Mouse (Mus musculus) G1E (cell line): Measurements from ENCODE around the gene Gon4l.

ENCODE experiments used
- CTCF ChIP-seq: IDR thresholded peaks from 2 replicates; pipeline ENCODE4 v1.5.1; 2012; ENCODE audit warnings: low read depth, low read length, inconsistent platforms, mixed read lengths
- GATA1 ChIP-seq: IDR thresholded peaks from 2 replicates; pipeline ENCODE4 v1.6.1; 2012; ENCODE audit warnings: borderline replicate concordance, low read length, inconsistent platforms, mixed read lengths
- GATA2 ChIP-seq: IDR thresholded peaks from 2 replicates; pipeline ENCODE4 v1.6.1; 2012; ENCODE audit warnings: low read depth, low read length, inconsistent platforms, borderline replicate concordance
- POLR2AphosphoS5 ChIP-seq: IDR thresholded peaks from 2 replicates; pipeline ENCODE4 v1.6.1; 2012; ENCODE audit warnings: low read depth, low read length, inconsistent platforms; ENCODE audit not compliant: insufficient replicate concordance
- TAL1 ChIP-seq: conservative IDR thresholded peaks from 2 replicates; pipeline ENCODE4 v1.6.1; 2012; ENCODE audit warnings: low read depth, low read length, inconsistent platforms, mixed read lengths

- TF ChIP-seq CTCF (no peak), TAL1 (no peak), GATA1 (no peak), POLR2AphosphoS5 (no peak), GATA2 (no peak)
These were observed 104.7 kb downstream of the Gon4l start for GRCm38 (mm10) chr3:88939749-88940148.
